Mouse (Mus musculus) kidney, postnatal 4 days (tissue): ENCODE results near the gene Tfb1m.
A peak's percentile ranks its signal among the peaks of the same experiment; 100 is the strongest.

ENCODE experiments used
- DNase-seq, 2 experiments: peaks; one replicate each; pipeline ENCODE4 v3.0.0; 2021; ENCODE audit warnings: mixed read lengths in 2 of 2

Gene Tfb1m

DNA sequence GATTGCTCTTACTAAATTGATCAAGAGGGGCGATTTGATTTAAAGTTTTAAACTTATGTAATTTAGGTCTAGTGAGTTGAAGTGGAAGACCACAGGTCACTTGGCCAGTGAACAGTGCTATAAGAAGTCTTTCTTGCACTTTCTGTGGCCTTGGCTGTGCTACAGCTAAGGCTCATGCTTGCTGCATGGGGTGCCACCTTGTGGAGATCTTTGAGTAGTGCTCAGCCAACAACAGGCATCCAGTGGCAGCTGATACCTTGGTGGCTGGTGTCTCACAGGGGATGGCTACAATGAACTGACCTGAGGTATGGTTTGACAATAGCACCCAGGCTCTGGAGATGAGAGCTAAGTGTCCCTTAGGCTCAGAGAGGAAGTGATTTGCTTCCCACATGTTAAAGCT is 47.7 kb downstream of the Tfb1m start:
- peak; percentile 78 to 82 for DNase-seq

DNA sequence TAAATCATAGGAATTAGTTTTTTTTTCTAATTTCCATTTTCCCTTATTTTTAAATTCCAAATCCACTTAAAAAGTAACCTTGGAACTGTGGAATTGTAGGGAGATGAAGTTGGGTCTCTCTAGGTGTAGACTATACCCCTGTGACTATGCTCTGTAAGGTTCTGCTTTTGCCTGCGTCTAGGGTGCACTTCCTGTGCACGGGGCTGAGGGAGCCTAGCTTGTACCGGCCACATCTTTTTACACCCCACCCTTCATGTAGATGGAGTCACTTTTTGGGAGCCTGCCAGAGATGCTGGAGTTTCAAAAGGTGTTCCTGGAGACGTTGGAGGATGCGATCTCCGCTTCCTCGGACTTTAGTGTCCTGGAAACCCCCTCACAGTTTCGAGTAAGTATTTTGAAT is 51.1 kb downstream of the Tfb1m start:
- DNase-seq = no peak

GRCm38 (mm10) chr17:3505711-3506110 is 51.9 kb downstream of the Tfb1m start:
- no peak for DNase-seq

DNA sequence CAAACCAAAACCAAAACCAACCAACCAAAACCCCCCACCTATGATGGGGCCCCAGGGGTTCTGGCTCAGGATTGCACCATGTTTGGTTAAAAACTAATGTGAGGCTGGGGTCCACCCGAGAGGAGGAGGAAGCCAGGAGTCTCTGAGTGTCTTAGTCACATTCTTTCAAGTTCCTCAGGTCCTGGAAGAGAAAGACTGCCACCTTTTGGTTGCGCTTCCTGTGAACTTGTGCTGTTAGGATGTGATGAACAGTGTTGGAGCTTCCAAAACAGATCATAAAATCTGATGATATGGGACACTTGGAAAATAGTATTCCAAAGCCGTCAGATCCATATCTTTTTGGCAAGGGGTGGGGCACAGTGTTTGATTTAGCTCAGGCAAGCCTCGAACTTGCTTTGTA is 56.6 kb downstream of the Tfb1m start:
- DNase-seq = no peak

DNA sequence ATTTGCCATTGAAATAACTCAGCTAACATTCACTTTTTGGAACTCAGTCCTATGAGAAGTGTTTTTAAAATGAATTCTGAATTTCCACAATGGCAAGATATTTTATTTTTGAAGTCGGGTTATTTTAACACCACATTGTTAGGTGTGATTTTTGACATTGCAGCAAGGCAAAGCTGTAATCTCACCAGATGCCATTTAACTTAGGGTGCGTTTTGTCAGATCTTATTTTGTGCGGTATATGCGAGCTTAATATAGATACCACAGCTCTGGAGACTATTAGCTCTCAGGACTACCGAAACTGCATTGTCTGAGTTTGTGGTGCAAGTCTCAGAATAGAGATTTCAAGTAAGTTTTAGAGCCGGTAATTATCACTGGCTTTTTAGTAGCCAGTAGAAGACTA is 57.5 kb downstream of the Tfb1m start:
- DNase-seq = no peak

DNA sequence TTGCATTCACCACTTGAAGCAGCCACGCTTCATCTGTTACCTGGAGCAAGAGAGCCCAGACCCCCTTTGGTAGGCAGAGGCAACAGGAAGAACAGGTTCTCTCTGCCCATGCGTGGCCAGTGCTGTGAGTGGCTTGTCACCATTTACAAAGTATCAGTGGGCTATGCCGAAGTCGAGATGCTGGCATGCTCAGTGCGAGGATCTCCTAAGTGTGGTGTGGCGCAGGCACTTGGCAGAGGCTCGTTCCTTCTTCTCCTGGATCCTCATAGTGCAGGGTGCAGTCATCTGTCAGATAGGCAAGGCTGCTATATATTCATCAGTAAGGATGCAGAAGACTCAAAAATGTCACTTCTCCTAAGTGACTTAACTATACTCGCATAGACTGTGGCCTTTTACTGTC is 58.1 kb downstream of the Tfb1m start:
- DNase-seq = no peak

DNA sequence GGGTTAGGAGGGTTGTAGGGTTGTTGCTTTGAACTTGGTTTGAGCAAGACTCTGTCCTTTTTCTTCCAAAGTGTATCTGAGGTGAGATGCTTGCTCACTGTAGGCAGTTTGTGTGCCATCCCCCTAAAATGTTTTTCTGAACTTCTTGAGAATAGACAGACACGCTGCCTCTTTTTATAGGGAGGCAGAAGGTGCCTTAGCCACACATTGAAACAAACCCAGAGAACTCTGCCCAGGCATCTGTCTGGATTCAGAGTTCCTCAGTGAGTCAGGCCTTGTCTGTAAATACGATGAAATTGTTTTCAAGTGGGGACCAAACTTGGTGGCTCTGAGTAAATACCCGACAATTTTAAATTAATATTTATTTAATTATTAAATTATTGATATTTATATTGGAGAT is 59.0 kb downstream of the Tfb1m start:
- DNase-seq = no peak

GRCm38 (mm10) chr17:3498086-3498485 is 59.5 kb downstream of the Tfb1m start:
- DNase-seq = peak; percentile 78 to 82

DNA sequence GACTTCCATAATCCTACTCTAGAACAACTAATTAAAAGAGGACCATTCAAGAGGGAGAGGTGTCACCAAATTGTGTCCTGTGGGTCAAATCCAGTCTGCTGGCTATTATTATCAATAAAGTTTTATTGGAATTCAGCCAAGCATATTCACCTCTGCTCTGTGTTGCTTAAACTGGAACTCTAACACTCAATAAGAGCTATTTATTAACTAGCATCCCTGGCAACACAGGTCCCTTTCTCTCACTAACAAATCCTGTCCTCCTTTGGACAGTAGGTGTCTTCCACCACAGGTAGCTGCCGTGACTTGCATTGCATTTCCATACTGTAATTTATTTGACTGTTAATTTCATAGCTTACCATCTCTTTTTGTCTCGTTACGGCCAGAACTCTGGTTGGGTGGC is 61.5 kb downstream of the Tfb1m start:
- no peak for DNase-seq

DNA sequence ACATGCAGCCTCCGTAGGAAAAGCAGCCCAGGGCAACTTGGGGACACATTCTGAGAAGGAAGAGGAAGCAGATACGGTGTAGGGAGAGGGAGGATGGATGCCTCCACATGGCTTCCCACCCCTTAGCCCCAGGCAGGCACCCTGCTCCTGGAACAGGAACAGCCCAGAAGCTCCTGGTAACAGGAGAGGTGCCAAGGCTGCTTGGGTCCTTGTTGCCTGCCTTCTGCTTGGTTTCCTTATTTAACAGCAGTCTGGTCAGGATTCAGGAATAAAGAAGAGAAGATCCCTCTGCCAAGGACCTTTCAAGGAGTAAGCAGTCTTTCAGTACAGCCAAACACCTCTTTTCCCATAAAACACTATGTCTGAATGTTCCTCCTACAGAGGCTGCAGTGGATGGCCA is 62.0 kb downstream of the Tfb1m start:
- DNase-seq = no peak

DNA sequence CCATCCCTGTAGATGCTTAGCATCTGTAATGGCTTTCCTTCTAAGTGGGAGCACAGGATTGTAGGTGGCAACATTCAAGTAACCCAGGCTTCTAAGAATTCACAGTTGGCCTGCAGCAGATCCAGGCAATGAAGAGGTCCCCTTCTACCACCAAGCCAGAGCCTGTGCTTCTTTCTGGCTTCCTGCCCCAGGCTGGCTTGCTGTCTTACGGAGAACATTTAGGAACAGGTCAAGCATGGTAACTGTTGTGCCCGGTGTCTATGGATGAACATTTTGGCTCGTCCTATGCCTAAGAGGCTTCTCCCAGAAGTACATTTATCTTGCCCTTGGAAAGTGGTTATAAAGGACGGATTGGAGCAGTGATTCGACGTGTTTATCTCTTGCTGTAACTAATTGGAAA is 65.9 kb downstream of the Tfb1m start:
- no peak for DNase-seq

- no peak for DNase-seq
Observed at GRCm38 (mm10) chr17:3491065-3491464, 66.5 kb downstream of the Tfb1m start.

DNA sequence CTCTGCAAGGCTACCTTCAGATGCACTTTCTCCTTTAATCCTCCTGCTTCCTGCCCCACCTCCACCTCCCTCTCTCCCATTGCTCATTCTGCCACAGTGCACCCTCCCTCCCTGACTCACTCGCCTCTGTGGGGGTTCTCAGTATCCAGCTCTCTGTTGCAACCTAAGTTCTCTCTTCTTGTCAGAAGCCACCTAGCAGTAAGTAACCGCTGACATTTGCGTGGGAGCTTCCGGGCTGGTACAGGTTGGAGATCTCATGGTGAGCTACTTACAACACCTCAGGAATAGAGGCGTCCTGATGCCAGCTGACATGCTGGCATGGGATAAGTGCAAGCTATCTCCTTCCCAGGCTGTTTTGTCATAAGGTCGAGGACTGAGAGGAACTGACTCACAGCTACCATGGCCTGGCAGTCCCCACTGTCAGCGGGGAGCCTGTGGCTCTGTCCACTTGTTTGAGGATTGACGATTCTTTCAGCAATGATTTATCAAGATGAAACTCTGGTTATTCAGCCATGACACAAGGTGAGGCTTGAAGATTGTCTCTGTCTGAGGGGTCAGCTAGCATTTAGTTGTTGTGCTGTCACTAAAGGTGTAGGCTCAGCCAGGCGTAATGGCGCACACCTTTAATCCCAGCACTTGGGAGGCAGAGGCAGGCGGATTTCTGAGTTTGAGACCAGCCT is 67.2 kb downstream of the Tfb1m start:
- peak in 1 of 2 experiments; percentile 20 for DNase-seq

DNA sequence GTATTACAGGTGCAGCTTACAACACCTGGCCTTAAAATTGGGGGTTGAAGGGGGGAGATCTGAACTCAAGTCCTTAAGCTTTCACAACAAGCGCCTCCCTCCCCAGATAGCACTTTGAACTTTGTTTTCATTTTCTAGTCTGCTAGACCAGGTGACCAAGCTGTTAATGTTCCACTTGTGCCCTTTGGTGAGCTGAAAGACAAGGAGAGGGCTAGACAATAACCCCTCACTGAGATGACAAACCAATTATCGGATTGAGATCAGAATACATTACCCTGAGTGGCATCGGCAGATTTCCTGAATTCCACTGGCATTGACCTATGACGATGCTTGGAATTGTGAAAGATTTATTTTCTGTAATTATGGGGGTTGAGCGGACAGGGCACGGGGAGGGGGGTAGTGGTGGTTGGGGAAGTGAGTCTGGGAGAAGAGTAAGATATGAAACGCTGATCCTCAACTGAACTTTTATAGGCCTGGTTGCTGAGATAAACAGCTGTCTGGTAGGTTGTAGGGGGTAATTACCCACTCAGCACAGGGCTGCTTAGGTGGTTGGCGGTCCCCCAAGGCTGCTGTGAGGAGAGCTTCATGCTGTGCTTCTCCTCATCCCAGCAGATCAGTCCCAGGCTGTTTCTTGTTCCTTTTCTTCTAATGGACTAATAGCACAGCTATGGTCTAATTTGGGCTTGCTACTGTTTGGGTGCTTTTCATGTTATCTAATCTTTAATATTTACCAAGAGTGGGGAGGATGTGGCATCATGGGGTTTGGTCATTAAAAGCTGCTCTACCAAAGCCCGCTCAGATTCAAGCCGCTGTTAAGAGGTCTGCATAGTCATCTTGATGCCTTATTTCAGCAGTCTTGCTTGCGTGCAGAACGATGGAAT is 69.6 kb downstream of the Tfb1m start:
- DNase-seq = no peak

DNA sequence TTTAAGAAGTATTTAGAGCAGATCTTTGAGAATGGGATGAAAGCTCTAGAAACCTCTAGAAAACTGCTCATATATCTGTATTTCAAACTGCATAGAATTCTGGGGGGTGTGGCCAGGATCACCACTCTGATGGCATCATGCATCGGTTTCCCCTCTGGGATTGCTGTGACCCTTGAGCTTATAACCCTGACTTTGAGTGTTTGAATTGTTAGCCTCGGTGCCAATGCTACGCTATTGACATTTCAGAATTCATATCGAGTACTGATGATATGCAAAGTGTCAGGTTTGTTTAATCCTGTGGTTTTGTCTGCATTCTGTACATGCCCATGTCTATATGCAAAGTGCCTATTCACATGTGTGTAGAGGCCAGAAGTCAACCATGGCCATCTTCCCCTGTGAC is 70.4 kb downstream of the Tfb1m start:
- DNase-seq = no peak

DNA sequence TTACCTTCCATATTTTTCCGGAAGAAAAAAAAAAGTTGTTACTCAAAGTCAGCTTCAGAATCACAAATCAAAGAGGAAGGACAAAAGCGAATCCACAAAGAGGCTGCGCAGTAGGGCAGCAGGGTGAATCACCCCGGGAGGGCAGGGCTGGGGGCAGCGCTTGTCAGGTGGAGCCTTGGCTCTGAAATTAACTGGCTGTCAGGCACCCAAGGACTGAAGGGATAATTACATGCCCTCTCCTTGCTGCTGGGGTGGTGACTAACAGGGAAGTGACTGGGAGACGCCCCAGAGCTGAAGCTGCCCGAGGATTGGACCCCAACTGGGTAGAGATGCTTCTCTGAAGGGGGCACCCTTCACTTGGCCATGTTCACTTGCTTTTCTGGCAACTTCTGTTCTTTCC is 71.7 kb downstream of the Tfb1m start:
- no peak for DNase-seq

GRCm38 (mm10) chr17:3483091-3483490 is 74.5 kb downstream of the Tfb1m start:
- no peak for DNase-seq

DNA sequence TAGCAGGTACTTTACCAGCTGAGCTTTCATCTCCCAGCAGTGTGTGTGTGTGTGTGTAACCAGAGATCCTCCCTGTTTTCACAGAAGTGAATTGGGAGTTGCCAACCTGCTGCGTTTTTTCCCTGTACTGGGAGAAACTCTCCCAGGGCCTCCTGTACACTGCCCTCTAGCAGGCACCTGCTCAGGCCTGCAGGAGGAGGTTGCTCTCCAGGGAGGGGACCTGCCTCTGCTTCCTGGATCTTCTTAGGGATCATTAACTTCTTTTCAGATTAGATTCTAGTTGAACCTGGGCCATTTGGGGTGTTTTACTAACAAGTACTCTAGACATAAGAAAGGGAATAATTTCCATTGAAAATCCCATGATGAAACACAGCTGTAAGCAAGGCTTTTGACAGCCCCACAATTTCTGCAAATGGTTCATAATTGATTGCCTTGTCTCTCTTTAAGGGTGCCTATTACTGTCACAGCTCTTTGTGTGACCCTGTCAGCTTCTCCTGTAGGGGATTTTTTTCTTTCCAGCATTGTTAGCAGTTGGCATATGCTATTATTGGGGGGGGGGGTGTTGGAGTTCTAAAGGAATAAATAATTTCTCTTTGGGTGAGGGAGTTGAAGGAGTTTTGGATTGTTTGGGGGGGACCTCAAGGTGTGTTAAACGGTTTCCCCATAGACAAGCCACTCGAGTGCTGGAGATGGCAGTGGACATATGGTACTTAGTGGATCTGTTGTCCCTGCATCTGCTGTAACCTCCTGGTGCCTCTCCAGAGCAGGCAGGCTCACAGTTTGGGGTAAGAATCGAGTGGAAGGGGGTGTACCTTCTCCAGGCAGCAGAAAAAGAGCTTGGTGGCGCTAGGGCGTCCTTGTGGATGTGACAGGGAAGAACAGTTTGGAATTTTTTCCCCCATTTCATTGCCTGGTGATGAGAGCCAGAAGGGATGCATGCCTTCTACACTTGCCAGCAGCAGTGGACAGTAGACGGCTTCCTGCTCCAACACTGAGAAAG is 75.7 kb downstream of the Tfb1m start:
- DNase-seq = peak; percentile 18 to 32

GRCm38 (mm10) chr17:3476546-3476945 is 81.0 kb downstream of the Tfb1m start:
- no peak for DNase-seq

GRCm38 (mm10) chr17:3472018-3472417 is 85.6 kb downstream of the Tfb1m start:
- DNase-seq = no peak
